Mouse (Mus musculus) urinary bladder, postnatal 10 days (tissue): ENCODE results near the gene Disp3.

Experiments
- DNase-seq: peaks from one replicate; pipeline ENCODE4 v3.0.0; 2022; ENCODE audit warnings: low spot score

The Disp3 gene

GRCm38 (mm10) chr4:148287476-148288054, at the start of gene Disp3:
TSS of gene Disp3 (minus strand) at chr4:148287965.
- no peak for DNase-seq

- DNase-seq = no peak
These were observed 42.5 kb upstream of the Disp3 start for GRCm38 (mm10) chr4:148330269-148330668.

DNA sequence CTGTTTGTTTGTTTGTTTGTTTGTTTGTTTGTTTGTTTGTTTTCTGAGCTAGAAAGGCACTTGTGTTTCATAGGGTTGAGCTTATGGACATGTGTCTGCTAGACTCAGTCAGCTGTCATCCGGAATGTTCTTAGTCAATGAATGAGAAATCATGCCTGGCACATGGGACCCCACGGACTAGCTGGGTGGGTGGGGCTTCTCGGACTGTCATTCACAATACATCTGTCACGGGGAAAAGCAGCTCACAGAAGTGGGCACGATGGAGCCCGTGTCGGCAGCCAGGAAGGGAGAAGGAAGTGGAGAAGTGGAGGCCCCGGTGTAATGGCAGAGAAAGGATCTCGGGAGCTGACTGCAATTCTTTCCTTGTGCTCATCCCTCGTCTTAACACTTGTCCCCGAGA, 41.7 kb upstream of the Disp3 start:
- DNase-seq = no peak

DNA sequence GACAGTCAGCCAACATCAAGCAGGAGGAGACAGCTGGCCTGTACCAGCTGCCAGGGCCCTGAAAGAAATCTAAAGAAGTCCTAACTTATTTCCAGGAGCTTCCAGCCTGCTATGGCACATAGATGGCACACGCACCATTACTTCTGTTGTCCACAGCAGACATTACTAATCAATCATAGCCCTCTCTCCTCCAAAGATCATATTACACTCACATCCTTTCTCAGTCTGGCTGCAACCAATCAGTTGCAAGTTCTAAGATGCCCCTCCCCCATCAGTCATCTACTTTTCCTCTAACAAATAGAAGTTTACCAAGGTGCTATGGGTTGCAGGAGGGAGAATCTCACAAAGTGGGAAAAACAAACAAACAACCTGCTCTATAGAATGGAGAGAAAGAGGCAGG, 40.5 kb upstream of the Disp3 start:
- DNase-seq = no peak

- no peak for DNase-seq
These were observed 39.7 kb upstream of the Disp3 start for GRCm38 (mm10) chr4:148327266-148327997.

DNA sequence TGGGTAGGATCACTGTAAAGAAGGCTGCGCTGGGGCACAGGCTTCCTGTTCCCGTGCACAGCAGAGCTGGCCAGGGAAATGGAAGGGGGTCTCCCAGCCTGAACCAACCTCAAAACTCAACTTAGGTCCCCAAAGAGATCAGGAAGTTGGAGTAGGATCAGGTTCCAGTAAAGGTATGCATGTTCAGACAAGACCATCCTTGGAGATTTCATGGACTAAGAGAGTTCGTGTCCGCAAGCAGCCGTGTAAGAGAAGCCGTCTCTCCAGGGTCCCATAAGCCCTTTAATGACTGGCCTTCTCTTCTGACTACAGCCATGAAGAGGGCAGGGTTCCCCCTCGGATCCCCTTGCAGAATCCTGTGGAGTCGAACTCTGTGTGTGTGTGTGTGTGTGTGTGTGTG, 39.0 kb upstream of the Disp3 start:
- DNase-seq = no peak

GRCm38 (mm10) chr4:148325951-148326350, 38.2 kb upstream of the Disp3 start:
- DNase-seq = no peak

DNA sequence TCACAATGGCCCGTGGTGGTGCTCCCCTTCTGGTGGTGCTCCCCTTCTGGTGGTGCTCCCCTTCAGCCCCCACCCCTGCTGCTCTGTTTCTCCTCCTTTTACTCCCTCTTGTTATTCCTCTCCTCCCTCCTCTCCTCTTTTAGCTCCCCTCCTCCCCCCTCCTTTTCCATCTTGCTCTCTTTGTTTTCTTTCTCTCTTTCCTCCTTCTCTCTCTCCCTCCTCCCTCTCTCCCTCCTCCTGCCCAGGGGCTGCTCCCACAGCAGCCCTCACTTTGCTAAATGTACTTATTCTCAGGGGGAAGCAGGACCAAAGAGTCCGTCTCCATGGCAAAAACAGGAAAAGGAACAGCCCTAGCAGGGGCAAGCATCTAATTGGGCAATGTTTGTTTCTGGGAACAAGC, 37.3 kb upstream of the Disp3 start:
- DNase-seq = no peak

DNA sequence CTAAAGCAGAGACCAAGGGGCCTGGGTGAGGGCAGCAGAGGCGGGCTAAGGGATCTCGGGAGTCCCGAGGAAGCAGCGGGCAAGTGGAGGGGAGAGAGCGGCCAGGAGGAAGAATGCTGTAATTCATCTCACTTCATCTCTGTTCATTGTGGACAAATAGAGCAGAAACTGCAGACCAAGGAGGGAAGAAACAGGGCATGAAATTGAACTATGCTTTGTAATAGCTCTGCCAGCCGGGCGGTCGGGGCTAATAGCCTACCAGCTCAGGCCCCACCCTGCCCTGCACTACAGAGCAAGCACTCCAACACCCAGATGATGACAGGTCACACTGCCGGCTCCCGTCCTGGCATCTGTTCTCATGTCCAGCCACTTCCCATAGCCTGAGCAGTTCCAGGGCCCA, 34.4 kb upstream of the Disp3 start:
- no peak for DNase-seq

GRCm38 (mm10) chr4:148319366-148319765, 31.6 kb upstream of the Disp3 start:
- no peak for DNase-seq

GRCm38 (mm10) chr4:148315377-148316175, 27.8 kb upstream of the Disp3 start:
- DNase-seq = no peak

- no peak for DNase-seq
These were observed 26.6 kb upstream of the Disp3 start for GRCm38 (mm10) chr4:148314396-148314795.

DNA sequence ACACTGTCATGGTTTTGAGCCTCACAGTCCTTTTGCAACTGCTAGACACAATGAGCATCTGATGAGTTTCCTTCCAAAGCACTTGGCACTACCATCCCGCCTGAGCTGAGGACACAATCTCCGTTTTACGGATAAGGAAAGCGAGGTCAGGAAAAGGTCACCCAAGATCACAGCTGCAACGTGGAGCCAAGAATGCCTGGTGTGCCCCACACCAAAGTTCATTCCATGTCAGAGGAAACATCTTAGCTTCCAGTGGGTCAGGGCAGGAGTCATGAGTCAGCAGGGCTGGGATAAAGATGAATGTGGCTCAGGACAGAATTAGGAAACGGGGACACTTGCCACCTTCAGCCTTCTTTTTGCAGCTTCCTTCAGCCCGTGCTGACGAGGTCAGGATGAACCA, 25.8 kb upstream of the Disp3 start:
- DNase-seq = no peak

DNA sequence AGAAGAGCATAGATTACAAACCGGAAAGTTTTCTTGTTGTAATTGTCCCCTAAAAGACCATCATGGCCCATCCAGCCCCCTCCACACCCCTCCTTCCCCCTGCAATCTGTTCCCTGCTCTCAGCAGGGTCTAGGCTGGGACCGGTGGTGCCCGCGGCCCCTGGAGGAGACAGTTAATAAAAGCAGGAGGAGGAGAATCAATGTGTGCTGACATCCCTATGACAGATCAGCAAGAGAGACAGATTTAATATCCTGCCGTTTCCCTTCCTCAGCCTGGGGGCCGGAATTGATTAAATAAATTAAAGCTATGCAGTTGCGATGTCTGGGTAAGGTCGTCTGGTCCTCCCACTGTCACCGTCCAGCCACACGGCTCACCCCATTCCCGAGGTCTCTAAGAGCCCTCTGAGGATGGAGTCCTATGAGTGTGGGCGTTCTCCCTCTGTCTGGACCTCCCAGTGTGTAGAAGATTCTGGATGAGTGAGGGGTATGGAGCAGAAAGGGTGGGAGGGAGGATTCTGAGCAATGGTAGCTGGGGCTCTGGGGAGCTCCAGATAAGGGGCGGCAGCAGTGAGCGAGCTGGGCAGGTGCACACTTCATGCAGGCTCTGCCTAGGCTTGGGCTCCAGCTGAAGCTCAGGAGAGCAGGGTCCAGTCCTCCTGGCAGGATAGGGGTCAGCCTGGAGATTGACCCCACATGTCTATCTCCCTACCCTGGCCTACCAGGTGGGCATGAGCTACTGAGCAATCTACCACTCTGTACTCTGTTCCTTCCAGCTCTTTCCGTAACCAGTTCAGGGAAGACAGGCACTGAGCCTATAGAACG, 24.7 kb upstream of the Disp3 start:
- no peak for DNase-seq

DNA sequence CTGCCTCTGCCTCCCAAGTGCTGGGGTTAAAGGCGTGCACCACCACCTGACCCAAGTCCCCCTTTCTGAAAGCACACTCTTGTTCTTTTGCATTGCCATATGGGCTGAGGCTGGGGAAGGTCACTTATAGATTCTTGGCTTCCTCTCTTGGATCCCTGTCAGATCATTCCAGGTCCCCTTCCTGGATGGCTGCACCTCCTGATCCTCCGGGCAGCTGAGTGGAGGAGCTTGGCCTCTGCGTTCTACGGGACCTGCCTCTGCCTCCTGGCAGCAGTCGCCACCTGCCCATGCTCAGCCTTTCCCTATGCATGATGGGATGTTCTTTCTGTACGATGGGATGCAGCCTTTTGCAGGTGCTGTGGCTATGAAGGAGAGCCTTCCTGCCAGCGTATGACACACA, 23.1 kb upstream of the Disp3 start:
- DNase-seq = no peak

DNA sequence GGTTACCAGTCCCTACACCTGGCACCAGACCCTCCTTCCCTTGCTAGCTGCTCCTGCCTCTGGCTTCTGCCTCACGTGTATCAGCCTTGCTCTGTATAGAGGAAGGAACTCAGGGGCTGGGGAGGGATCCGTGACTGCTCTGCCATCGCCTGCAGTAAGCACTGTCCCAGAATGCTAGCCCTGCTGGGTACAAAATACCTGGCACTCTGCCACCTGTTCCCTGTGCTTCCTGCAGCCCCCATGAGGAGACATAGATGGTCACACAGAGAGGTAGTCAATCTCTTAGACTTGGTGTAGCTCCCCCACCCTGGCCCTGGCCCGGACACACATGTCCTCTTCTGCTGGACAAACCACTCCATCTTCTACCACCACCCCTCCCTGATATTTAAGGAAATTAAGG, 22.4 kb upstream of the Disp3 start:
- DNase-seq = no peak

DNA sequence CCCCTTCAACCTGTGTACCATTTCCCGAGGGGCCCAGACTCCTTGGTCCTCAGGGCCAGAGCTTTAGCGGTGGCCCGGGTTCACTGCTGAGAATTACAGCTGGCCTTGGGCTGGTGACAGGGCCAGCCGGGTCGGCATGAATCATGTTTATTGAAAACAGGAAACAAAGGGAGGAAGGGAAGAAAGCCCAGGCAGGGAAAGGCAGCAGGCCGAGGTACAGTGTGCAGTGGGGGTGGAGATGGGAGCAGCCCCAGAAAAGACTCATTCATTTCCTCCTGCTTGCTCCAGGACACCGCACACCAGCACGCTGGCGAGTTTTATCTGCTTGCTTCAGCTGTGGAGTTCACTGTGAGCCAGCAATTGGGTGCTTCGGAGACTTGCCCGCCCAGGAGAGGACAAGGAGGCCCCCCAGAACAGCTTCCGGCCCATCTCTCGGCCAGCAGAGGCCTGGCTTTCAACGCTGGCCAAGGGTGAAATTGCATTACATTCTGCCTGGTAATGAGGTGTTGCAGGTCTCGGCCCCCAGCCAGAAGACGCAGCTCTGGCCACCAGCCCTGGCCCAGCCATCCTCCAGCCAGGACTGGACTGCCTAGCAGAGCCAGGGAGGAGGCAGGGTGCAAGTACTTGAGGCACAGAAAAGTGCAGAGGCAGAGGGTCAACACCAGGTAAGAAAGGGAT, 18.8 kb upstream of the Disp3 start:
- no peak for DNase-seq

DNA sequence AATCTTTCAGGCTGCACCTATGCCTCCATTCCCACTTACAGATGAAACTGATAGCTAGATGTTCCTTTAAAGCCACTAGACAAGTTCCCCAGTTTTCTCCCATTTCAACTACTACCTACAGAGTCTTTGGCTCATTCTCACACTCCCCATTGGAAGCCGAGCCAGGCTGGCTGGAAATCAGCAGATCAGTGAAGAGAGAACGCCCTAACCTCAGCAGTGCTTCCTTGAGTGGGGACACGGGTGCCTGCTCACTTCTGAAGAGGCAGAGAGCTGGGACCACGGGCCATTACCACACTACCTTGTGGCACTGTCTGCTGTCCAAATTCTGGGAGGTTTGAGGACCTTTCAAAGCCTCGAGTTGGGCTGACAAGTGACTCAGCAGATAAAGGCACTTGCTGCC, 11.0 kb upstream of the Disp3 start:
- DNase-seq = no peak

DNA sequence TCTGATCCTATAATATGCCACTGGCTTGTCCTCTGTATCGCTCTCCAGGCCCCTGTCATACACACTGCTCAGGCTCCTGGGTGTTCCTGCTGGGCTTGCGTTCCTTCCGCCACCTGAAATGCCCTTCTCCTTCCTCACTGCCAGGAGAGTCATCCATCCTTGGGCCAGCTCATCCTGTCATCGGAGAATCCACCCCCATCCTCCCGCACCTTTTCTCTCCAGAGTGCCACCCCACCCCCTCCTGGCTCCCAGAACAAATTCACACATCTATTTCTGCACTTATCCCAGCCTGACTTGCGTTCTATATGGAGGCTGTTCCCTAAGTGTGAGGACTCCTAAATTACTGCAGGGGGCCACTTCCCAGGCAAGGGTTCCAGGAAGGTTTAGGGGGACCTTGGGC, 9.9 kb upstream of the Disp3 start:
- DNase-seq = no peak

- no peak for DNase-seq
These were observed 5.6 kb upstream of the Disp3 start for GRCm38 (mm10) chr4:148293319-148293718.

DNA sequence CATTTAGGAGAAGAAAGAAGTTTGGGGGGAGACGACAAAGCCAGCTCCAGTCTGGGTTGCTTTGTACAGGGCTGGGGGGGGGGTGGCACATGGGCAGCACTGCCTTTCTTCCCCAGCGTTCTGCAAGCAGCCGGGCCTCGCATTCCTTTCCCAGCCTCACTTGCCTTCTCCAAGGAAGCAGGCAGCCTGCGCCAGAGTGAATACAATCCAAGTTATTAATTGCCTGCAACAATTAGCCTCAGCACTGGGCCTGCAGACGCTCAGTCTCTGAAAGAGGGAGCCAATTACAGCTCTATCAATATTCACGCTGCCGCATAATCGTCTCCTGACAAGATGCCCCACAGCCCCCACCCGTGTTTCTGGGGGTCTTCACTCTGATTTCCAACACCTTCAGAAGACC, 4.1 kb upstream of the Disp3 start:
- no peak for DNase-seq

DNA sequence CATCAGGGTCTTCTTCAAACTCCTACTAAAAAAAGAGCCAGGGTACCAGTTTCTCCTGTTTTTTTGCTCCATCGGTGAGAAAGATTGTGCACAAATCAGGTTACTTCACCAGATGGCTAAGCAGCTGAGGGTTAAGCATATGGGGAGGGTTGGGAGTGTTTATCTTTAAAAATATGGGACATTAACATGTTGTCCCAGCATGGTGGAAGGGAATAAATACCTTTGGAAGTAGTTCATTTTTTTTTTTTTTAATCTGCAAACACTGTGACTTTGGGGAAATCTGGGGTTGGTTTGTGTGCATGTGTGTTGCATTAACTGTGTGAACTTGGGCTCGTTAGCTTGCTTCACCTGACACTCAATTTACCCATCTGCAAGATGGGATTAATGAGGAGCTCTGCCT, 3.3 kb upstream of the Disp3 start:
- no peak for DNase-seq
